Mouse (Mus musculus) MEL (cell line): ENCODE measurements around the gene Ctdsp1. TPM values are rescaled to one million over a fixed set of nuclear protein-coding genes. Genes with fewer than 3 reads are reported as not detected.

Experiments used
- DNase-seq: peaks from one replicate; pipeline ENCODE4 v3.0.0; 2011; ENCODE audit warnings: low read depth, low spot score
- H3K27ac ChIP-seq: 2 replicates; pipeline ENCODE4 v1.5.1; 2012; ENCODE audit warnings: low read depth, mild to moderate bottlenecking, control low read depth, low read length, moderate library complexity; ENCODE audit not compliant: control insufficient read depth
- H3K27me3 ChIP-seq, 2 experiments: fragments of 150-350 bp in 1 of 2; sonication (generic) in 1 of 2; 2 replicates each; pipeline ENCODE4 v1.6.1; 2012; ENCODE audit warnings: low read length in 2 of 2, mild to moderate bottlenecking in 2 of 2, improper control_type of control experiment in 1 of 2, moderate library complexity in 1 of 2; ENCODE audit not compliant: insufficient read depth in 2 of 2, control insufficient read depth in 1 of 2
- H3K36me3 ChIP-seq, 2 experiments: 2 replicates each; pipeline ENCODE4 v1.6.1; 2012 to 2014; ENCODE audit warnings: low read length in 2 of 2, improper control_type of control experiment in 1 of 2, inconsistent platforms in 1 of 2, mild to moderate bottlenecking in 1 of 2; ENCODE audit not compliant: insufficient read depth in 2 of 2, control insufficient read depth in 1 of 2
- H3K4me1 ChIP-seq, 2 experiments: fragments of 150-350 bp in 1 of 2; sonication (generic) in 1 of 2; 2 replicates each; pipeline ENCODE4 v1.6.1; 2012; ENCODE audit warnings: low read length in 2 of 2, improper control_type of control experiment in 1 of 2, mild to moderate bottlenecking in 1 of 2; ENCODE audit not compliant: insufficient read depth in 2 of 2, control insufficient read depth in 1 of 2
- H3K4me3 ChIP-seq, 2 experiments: fragments of 150-350 bp in 1 of 2; sonication (generic) in 1 of 2; 2 replicates each; pipeline ENCODE4 v1.5.1; 2012; ENCODE audit warnings: low read depth in 2 of 2, low read length in 2 of 2, mild to moderate bottlenecking in 2 of 2, moderate library complexity in 2 of 2, control low read depth in 1 of 2, improper control_type of control experiment in 1 of 2; ENCODE audit not compliant: control insufficient read depth in 1 of 2, insufficient read depth in 1 of 2
- H3K79me2 ChIP-seq: 2 replicates; pipeline ENCODE4 v1.6.1; 2012; ENCODE audit warnings: mild to moderate bottlenecking, low read length, moderate library complexity; ENCODE audit not compliant: control insufficient read depth, poor library complexity, insufficient read depth
- H3K9ac ChIP-seq: 2 replicates; pipeline ENCODE4 v1.6.1; 2012; ENCODE audit warnings: low read depth, mild to moderate bottlenecking, control low read depth, low read length, moderate library complexity; ENCODE audit not compliant: control insufficient read depth, poor library complexity, severe bottlenecking
- H3K9me3 ChIP-seq: fragments of 150-350 bp; sonication (generic); replicated peaks from 2 replicates; pipeline ENCODE4 v1.6.1; 2012; ENCODE audit warnings: mild to moderate bottlenecking, low read length, improper control_type of control experiment, moderate library complexity; ENCODE audit not compliant: insufficient read depth
- BHLHE40 ChIP-seq: IDR thresholded peaks from 2 replicates; pipeline ENCODE4 v1.6.1; 2012; ENCODE audit warnings: low read depth, mild to moderate bottlenecking, inconsistent platforms, low read length, improper control_type of control experiment, borderline replicate concordance
- CHD1 ChIP-seq: IDR thresholded peaks from 2 replicates; pipeline ENCODE4 v1.6.1; 2012; ENCODE audit warnings: low read depth, mild to moderate bottlenecking, inconsistent platforms, low read length, improper control_type of control experiment
- CHD2 ChIP-seq: IDR thresholded peaks from 2 replicates; pipeline ENCODE4 v1.6.1; 2011; ENCODE audit warnings: low read length, improper control_type of control experiment
- CTCF ChIP-seq, 3 experiments: IDR thresholded peaks in 2 of 3; conservative IDR thresholded peaks in 1 of 3; 2 replicates each; pipeline ENCODE4 v1.5.1; 2011 to 2012; ENCODE audit warnings: low read length in 3 of 3, low read depth in 2 of 3, mild to moderate bottlenecking in 2 of 3, improper control_type of control experiment in 1 of 3, inconsistent platforms in 1 of 3, mixed read lengths in 1 of 3, moderate library complexity in 1 of 3; ENCODE audit not compliant: control insufficient read depth in 1 of 3, insufficient read depth in 1 of 3, poor library complexity in 1 of 3, severe bottlenecking in 1 of 3
- ELF1 ChIP-seq: IDR thresholded peaks from 2 replicates; pipeline ENCODE4 v1.6.1; 2014; ENCODE audit warnings: low read depth, mild to moderate bottlenecking, inconsistent platforms, low read length, improper control_type of control experiment, moderate library complexity
- EP300 ChIP-seq, 2 experiments: IDR thresholded peaks; 2 replicates each; pipeline ENCODE4 v1.6.1; 2011; ENCODE audit warnings: improper control_type of control experiment in 2 of 2, low read length in 2 of 2, low read depth in 1 of 2, mild to moderate bottlenecking in 1 of 2
- ETS1 ChIP-seq: IDR thresholded peaks from 2 replicates; pipeline ENCODE4 v1.6.1; 2012; ENCODE audit warnings: low read depth, mild to moderate bottlenecking, inconsistent platforms, low read length, improper control_type of control experiment, moderate library complexity
- GATA1 ChIP-seq: IDR thresholded peaks from 2 replicates; pipeline ENCODE4 v1.6.1; 2011; ENCODE audit warnings: low read depth, low read length, improper control_type of control experiment
- HCFC1 ChIP-seq: IDR thresholded peaks from 2 replicates; pipeline ENCODE4 v1.6.1; 2012; ENCODE audit warnings: low read depth, mild to moderate bottlenecking, inconsistent platforms, low read length, improper control_type of control experiment, moderate library complexity
- KAT2A ChIP-seq: conservative IDR thresholded peaks from 2 replicates; pipeline ENCODE4 v1.6.1; 2012; ENCODE audit warnings: low read depth, low read length, improper control_type of control experiment, inconsistent platforms
- MAX ChIP-seq: IDR thresholded peaks from 2 replicates; pipeline ENCODE4 v1.6.1; 2011; ENCODE audit warnings: low read length, improper control_type of control experiment
- MAZ ChIP-seq: IDR thresholded peaks from 2 replicates; pipeline ENCODE4 v1.6.1; 2012; ENCODE audit warnings: low read depth, mild to moderate bottlenecking, inconsistent platforms, low read length, improper control_type of control experiment
- MEF2A ChIP-seq: IDR thresholded peaks from 2 replicates; pipeline ENCODE4 v1.6.1; 2014; ENCODE audit warnings: low read depth, mild to moderate bottlenecking, inconsistent platforms, low read length, improper control_type of control experiment; ENCODE audit not compliant: poor library complexity, insufficient replicate concordance, severe bottlenecking; ENCODE audit errors: extremely low read depth
- MXI1 ChIP-seq: IDR thresholded peaks from 2 replicates; pipeline ENCODE4 v1.6.1; 2011; ENCODE audit warnings: mild to moderate bottlenecking, low read depth, low read length, improper control_type of control experiment
- MYC ChIP-seq: IDR thresholded peaks from 2 replicates; pipeline ENCODE4 v1.6.1; 2011; ENCODE audit warnings: low read depth, mild to moderate bottlenecking, low read length, improper control_type of control experiment, moderate library complexity
- NELFE ChIP-seq: IDR thresholded peaks from 2 replicates; pipeline ENCODE4 v1.6.1; 2011; ENCODE audit warnings: low read depth, low read length, improper control_type of control experiment
- POLR2AphosphoS5 ChIP-seq: IDR thresholded peaks from 2 replicates; pipeline ENCODE4 v1.6.1; 2012; ENCODE audit warnings: low read depth, borderline replicate concordance, mild to moderate bottlenecking, inconsistent platforms, low read length, moderate library complexity, mixed read lengths
- RAD21 ChIP-seq: IDR thresholded peaks from 2 replicates; pipeline ENCODE4 v1.6.1; 2011; ENCODE audit warnings: mild to moderate bottlenecking, low read depth, low read length, improper control_type of control experiment
- RCOR1 ChIP-seq: IDR thresholded peaks from 2 replicates; pipeline ENCODE4 v1.6.1; 2012; ENCODE audit warnings: low read depth, mild to moderate bottlenecking, inconsistent platforms, low read length, improper control_type of control experiment
- SIN3A ChIP-seq: IDR thresholded peaks from 2 replicates; pipeline ENCODE4 v1.6.1; 2012; ENCODE audit warnings: low read length, improper control_type of control experiment, inconsistent platforms
- TAL1 ChIP-seq: IDR thresholded peaks from 2 replicates; pipeline ENCODE4 v1.6.1; 2012; ENCODE audit warnings: mild to moderate bottlenecking, inconsistent platforms, low read length, moderate library complexity, mixed read lengths
- UBTF ChIP-seq: IDR thresholded peaks from 2 replicates; pipeline ENCODE4 v1.6.1; 2012; ENCODE audit warnings: low read depth, mild to moderate bottlenecking, inconsistent platforms, low read length, improper control_type of control experiment, moderate library complexity, borderline replicate concordance; ENCODE audit not compliant: insufficient read depth
- USF1 ChIP-seq: IDR thresholded peaks from 2 replicates; pipeline ENCODE4 v1.6.1; 2014; ENCODE audit warnings: low read depth, mild to moderate bottlenecking, inconsistent platforms, low read length, improper control_type of control experiment, moderate library complexity
- ZC3H11A ChIP-seq: IDR thresholded peaks from 2 replicates; pipeline ENCODE4 v1.6.1; 2012; ENCODE audit warnings: low read depth, mild to moderate bottlenecking, inconsistent platforms, low read length, improper control_type of control experiment
- ZKSCAN1 ChIP-seq: IDR thresholded peaks from 2 replicates; pipeline ENCODE4 v1.6.1; 2012; ENCODE audit warnings: low read depth, mild to moderate bottlenecking, inconsistent platforms, low read length, improper control_type of control experiment, moderate library complexity
- ZNF384 ChIP-seq: IDR thresholded peaks from 2 replicates; pipeline ENCODE4 v1.6.1; 2012; ENCODE audit warnings: low read depth, mild to moderate bottlenecking, inconsistent platforms, low read length, improper control_type of control experiment
- polyA plus RNA-seq, 2 experiments: library from polyadenylated mRNA; stranded (reverse) in 1 of 2; unstranded in 1 of 2; fragments of >175 nt in 1 of 2; fragments of >200 nt in 1 of 2; gene quantifications; 2 replicates each; pipeline versions ENCODE4 v1.2.1 to v1.2.4; 2012; ENCODE audit warnings: low replicate concordance in 2 of 2, low read depth in 1 of 2; ENCODE audit not compliant: insufficient read length in 2 of 2, insufficient read depth in 1 of 2, missing spikeins in 1 of 2
- total RNA-seq: library from RNA; depleted of rRNA; stranded (reverse); fragments of 300-350 nt; gene quantifications from 2 replicates; pipeline ENCODE4 v1.2.3, GENCODE M21; 2012

Ctdsp1 gene
- total and polyA plus RNA-seq, 3 experiments, result 18.0 to 69.8 TPM; not detected in 1

DNA sequence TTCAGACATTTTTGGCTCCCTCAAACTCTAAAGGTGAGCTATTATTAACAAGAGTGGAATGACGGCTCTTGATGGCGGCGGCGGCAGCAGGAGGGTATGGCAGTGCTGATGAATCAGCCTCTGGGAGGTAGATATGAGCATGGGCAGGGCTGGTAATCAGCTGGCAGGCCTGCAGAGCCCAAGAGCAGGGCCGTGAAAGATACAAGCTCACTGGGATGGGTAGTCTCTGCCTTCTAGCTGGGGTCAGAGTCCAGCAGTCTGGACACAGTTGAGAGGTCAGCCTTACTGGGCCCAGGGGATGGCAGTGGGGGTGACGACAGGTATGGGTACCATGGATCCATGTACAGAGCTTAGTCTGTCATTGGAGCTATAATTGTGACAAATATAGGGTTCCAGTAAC is 41.9 kb downstream of the Ctdsp1 start:
- Histone ChIP-seq H3K79me2 (no peaks in the 10 kb centered on the region), H3K36me3 (peaks cover 0 to 21% of the 10 kb centered on the region in 2 experiments; a peak in 2 of 4 replicates), H3K9ac (no peak overlapping the region), H3K27me3 (no peaks in the 10 kb centered on the region), H3K9me3 (no peaks in the 10 kb centered on the region), H3K4me3 (no peak overlapping the region), H3K27ac (no peak overlapping the region), H3K4me1 (peaks cover 0 to 22% of the 10 kb centered on the region in 2 experiments; a peak in 2 of 4 replicates)
- DNase-seq, result no peak
- TF ChIP-seq NELFE (no peak), CHD1 (no peak), KAT2A (no peak), MEF2A (no peak), EP300 (IDR thresholded peaks at IDR 0.05; ENCODE audit: low read depth in 1 of 2, low read length in 2 of 2) (no peak), RCOR1 (no peak)

DNA sequence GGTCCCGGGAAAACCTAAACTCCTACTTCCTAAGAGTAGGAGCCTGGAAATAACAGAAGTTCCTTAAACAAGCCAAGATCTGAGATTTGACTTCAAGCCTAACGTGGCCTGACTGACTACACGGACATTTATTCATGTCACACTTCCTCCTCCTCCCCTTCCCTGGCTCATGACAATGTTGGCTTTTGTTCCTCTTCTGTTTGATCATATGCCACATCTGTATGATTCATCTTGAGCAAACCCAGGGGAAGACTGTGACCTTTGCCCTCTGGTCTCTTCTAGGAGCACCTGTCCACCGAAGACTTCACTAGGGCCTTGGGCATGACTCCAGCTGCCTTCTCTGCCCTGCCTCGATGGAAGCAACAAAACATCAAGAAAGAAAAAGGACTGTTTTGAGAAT is 43.3 kb downstream of the Ctdsp1 start:
- H3K4me1 ChIP-seq, result peaks cover 0 to 29% of the 10 kb centered on the region in 2 experiments; a peak in 2 of 4 replicates
- H3K27ac ChIP-seq, result no peak overlapping the region
- peak; percentile 55 for DNase-seq
- no peaks in the 10 kb centered on the region for H3K79me2 ChIP-seq
- TF ChIP-seq ETS1 (0 out of 2 replicates have a peak, but pooled peaks have one; percentile 18), ZKSCAN1 (no peak)
- no peaks in the 10 kb centered on the region for H3K9me3 ChIP-seq
- H3K27me3 ChIP-seq, result no peaks in the 10 kb centered on the region
- H3K36me3 ChIP-seq, result peaks cover 4 to 32% of the 10 kb centered on the region in 2 experiments; a peak in 3 of 4 replicates
- no peak overlapping the region for H3K4me3 ChIP-seq
- H3K9ac ChIP-seq, result no peak overlapping the region

DNA sequence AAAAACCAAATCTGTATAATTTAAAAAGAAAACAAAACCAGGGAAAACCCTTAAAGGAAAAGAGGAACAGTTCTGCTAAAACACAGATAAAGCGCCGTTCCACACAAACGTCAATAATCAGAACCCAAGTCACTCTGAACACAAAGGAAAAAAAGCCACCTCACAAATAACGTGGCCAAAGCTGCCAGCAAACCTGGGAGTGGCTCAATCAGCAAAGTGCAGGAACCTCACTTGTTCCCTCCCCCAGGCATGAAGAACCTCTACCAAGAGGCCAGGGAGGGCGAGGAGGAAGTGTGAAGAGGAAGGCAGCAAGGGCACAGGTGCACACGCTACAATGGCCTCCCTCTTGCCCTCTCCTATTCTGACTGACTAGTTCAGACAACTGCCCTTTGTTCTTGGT is 44.3 kb downstream of the Ctdsp1 start:
- Histone ChIP-seq H3K79me2 (no peaks in the 10 kb centered on the region), H3K27ac (peak overlapping the region; percentile 66), H3K9ac (no peak overlapping the region), H3K36me3 (peaks cover 4 to 38% of the 10 kb centered on the region in 2 experiments; a peak in 3 of 4 replicates), H3K9me3 (no peaks in the 10 kb centered on the region), H3K27me3 (no peaks in the 10 kb centered on the region), H3K4me3 (no peak overlapping the region), H3K4me1 (peaks cover 3 to 32% of the 10 kb centered on the region in 2 experiments; a peak in 3 of 4 replicates)
- DNase-seq, result peak; percentile 87
- TF ChIP-seq MAX (peak; percentile 75; the same call in 1 of the 2 replicates), CHD2 (no peak), BHLHE40 (no peak), GATA1 (peak; percentile 63), TAL1 (peak; percentile 65), MXI1 (peak; percentile 65), MAZ (no peak), RAD21 (no peak), HCFC1 (0 out of 2 replicates have a peak, but pooled peaks have one; percentile 25), ZNF384 (peak; percentile 67; the same call in 1 of the 2 replicates), MYC (peak; percentile 50; the same call in 1 of the 2 replicates), USF1 (no peak), ELF1 (peak; percentile 42; the same call in 1 of the 2 replicates), ZC3H11A (0 out of 2 replicates have a peak, but pooled peaks have one; percentile 2), RCOR1 (peak; percentile 84), SIN3A (0 out of 2 replicates have a peak, but pooled peaks have one; percentile 52), ETS1 (peak; percentile 34; the same call in 1 of the 2 replicates), CTCF (IDR thresholded peaks at IDR 0.05 in 2 of 3, conservative IDR thresholded peaks at IDR 0.05 in 1 of 3; ENCODE audit: control insufficient read depth in 1 of 3, insufficient read depth in 1 of 3, low read depth in 2 of 3, low read length in 3 of 3, poor library complexity in 1 of 3, severe bottlenecking in 1 of 3) (no peak), POLR2AphosphoS5 (no peak), UBTF (no peak)
